Mouse (Mus musculus) limb, embryonic 14.5 days (tissue): ENCODE data around the gene Bglap2. TPM values are rescaled to one million over a fixed set of nuclear protein-coding genes. Genes with fewer than 3 reads are reported as not detected.
"Not testable (repeated sequence)": the region's sequence is repeated elsewhere in the genome, so short reads cannot be mapped to it uniquely, and the experiment has no call there.

Experiments
- ATAC-seq: fragments of 200-750 bp; cut with Nextera tagmentation; 2 replicates; pipeline ENCODE4 v1.8.0; 2017; ENCODE audit warnings: low read depth, moderate number of reproducible peaks, moderate TSS enrichment; ENCODE audit not compliant: low FRiP score
- DNase-seq: peaks from one replicate; pipeline ENCODE4 v3.0.0-alpha.2; 2015; ENCODE audit warnings: low spot score
- H3K27ac ChIP-seq: fragments of 300-500 bp; sonication (generic); replicated peaks from 2 replicates; pipeline ENCODE4 v1.5.1; 2014; ENCODE audit warnings: low read depth, mild to moderate bottlenecking, low read length, moderate library complexity, mixed read lengths
- H3K27me3 ChIP-seq: fragments of 300-500 bp; sonication (generic); 2 replicates; pipeline ENCODE4 v1.6.1; 2014; ENCODE audit warnings: low read length, mixed read lengths; ENCODE audit not compliant: control insufficient read depth, insufficient read depth
- H3K36me3 ChIP-seq: fragments of 300-500 bp; sonication (generic); 2 replicates; pipeline ENCODE4 v1.6.1; 2014; ENCODE audit warnings: mild to moderate bottlenecking, low read length, moderate library complexity, mixed read lengths; ENCODE audit not compliant: control insufficient read depth, insufficient read depth
- H3K4me1 ChIP-seq: fragments of 300-500 bp; sonication (generic); 2 replicates; pipeline ENCODE4 v1.6.1; 2014; ENCODE audit warnings: antibody characterized with exemption, low read length, mixed read lengths; ENCODE audit not compliant: control insufficient read depth, insufficient read depth
- H3K4me2 ChIP-seq: fragments of 300-500 bp; sonication (generic); replicated peaks from 2 replicates; pipeline ENCODE4 v1.6.1; 2014; ENCODE audit warnings: low read depth, mild to moderate bottlenecking, low read length, moderate library complexity; ENCODE audit not compliant: severe bottlenecking
- H3K4me3 ChIP-seq: fragments of 300-500 bp; sonication (generic); replicated peaks from 2 replicates; pipeline ENCODE4 v1.5.1; 2014; ENCODE audit warnings: low read length
- H3K9ac ChIP-seq: fragments of 300-500 bp; sonication (generic); 2 replicates; pipeline ENCODE4 v1.6.1; 2014; ENCODE audit warnings: mild to moderate bottlenecking, low read depth, low read length, moderate library complexity; ENCODE audit not compliant: severe bottlenecking
- H3K9me3 ChIP-seq: fragments of 300-500 bp; sonication (generic); 2 replicates; pipeline ENCODE4 v1.6.1; 2016; ENCODE audit warnings: low read length; ENCODE audit not compliant: control insufficient read depth
- POLR2A ChIP-seq: fragments of 200-500 bp; IDR thresholded peaks from 2 replicates; pipeline ENCODE4 v1.8.0; 2012; ENCODE audit warnings: inconsistent platforms, mild to moderate bottlenecking, moderate library complexity, borderline replicate concordance; ENCODE audit not compliant: insufficient read depth, insufficient read length; ENCODE audit errors: extremely low read depth
- WGBS: fragments of 180-500 bp; shearing (Covaris S2); extraction: QIAGEN DNeasy Blood & Tissue Kit; methylation state at CpG from one replicate; pipeline ENCODE4 v1.1.7; 2014; 5-methylcytosine and 5-hydroxymethylcytosine counted together
- polyA plus RNA-seq, 2 experiments: library from polyadenylated mRNA; depleted of rRNA in 1 of 2; stranded (reverse) in 1 of 2; unstranded in 1 of 2; fragments of >200 nt; fragmentation: Nextera tagmentation in 1 of 2; extraction: Ambion mirVana in 1 of 2; gene quantifications; 2 replicates each; pipeline versions ENCODE4 v1.2.1 to v1.2.3; 2012 to 2014

Bglap2 gene
- polyA plus RNA-seq, 2 experiments: 0.52 to 1.9 TPM

DNA sequence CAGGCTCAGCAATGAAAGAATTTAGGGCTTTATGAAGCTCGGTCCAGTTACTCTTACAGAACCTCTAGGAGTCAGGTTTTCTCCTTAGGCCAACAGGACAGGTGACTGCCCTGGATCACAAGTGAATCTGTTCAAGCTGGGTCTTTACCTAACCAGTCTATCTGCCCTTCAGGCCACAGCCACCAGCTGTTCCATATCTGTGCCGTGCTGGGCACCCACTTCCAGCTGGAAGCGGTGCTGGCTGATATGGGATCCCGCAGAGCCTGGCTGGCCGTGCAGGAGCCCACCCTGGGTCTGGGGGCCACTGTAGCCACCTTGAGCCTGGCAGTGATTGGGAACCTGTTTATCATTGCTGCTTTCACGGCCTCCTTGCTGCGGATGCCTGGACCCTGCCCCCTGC, 11.0 kb downstream of the Bglap2 start:
- not testable (repeated sequence) for H3K9me3 ChIP-seq, H3K36me3 ChIP-seq, H3K9ac ChIP-seq, H3K4me1 ChIP-seq, H3K4me2 ChIP-seq, H3K4me3 ChIP-seq, DNase-seq, H3K27ac ChIP-seq
- WGBS: 43% methylated on average over 3 of the region's 7 CpGs
- peaks cover 16% of the 10 kb centered on the region for H3K27me3 ChIP-seq
- ATAC-seq: 0 out of 2 replicates have a peak, but pooled peaks have one; percentile 2

DNA sequence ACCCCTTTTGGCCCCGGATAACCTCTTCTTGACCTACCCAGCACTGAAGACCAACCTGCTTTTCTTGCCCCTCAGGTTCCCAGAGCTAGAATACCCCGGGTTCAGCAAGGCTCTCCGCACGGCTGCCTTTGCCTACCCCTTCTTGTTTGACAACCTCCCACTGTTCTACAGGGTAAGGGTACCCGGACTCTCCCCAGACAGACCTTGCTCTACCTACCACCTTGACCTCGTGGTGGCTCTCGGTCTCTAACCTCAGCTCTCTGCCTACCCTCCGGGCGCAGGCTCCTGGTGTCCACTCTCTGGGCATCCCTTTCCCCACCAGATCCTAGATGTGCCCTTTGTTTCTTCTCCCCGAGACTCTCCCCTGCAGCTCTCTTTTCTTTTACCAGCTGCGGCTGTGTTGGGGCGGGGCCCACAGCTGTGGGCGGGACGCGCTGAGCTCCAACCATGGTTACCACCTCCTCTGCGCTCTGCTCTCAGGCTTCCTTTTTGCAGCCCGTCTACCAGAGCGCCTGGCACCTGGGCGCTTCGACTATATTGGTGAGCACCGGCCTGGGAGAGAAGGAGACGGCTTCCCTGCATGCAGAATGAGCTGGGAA, 11.6 kb downstream of the Bglap2 start:
- not testable (repeated sequence) for H3K27ac ChIP-seq, H3K9me3 ChIP-seq, H3K36me3 ChIP-seq, DNase-seq, H3K9ac ChIP-seq, H3K4me1 ChIP-seq
- peak overlapping the region; percentile 37 for H3K4me2 ChIP-seq
- 3% methylated on average over 15 of the region's 22 CpGs for WGBS
- peaks cover 16% of the 10 kb centered on the region for H3K27me3 ChIP-seq
- peak; percentile 81 for ATAC-seq
- H3K4me3 ChIP-seq: 0 out of 2 replicates have a peak overlapping the region, but pooled peaks have one; percentile 11

DNA sequence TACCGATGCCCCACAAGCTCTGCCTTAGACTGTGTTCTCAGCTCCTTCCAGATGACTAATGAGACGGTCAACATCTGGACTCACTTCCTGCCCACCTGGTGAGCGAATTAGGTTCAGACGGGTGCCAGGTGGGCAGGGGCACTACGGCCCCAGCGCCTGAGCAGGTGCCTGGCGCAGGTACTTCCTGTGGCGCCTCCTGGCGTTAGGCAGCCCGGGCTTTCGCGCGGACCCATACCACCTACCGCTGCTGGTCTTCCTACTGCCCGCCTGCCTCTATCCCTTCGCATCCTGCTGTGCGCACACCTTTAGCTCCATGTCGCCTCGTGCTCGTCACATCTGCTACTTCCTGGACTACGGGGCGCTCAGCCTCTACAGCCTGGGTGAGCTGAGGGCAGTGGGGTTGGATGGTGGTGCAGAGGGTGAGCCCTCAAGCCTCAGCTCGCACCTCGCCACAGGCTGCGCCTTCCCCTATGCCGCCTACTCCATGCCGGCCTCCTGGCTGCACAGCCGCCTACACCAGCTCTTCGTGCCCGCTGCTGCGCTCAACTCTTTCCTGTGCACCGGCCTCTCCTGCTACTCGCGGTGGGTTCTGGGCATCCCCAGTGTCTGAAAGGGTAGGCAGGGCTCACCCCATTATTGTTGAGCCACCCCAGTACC, 12.7 kb downstream of the Bglap2 start:
- no peak for ATAC-seq
- no peak overlapping the region for H3K4me2 ChIP-seq
- DNase-seq: no peak
- 0 out of 2 replicates have a peak, but pooled peaks cover 5% of the 10 kb centered on the region for H3K4me1 ChIP-seq
- no peak overlapping the region for H3K4me3 ChIP-seq
- H3K27ac ChIP-seq: no peak overlapping the region
- H3K9me3 ChIP-seq: peaks cover 8% of the 10 kb centered on the region; the same call in 1 of the 2 replicates
- TF ChIP-seq POLR2A: no peak
- no peak overlapping the region for H3K9ac ChIP-seq
- peaks cover 16% of the 10 kb centered on the region for H3K27me3 ChIP-seq
- H3K36me3 ChIP-seq: peaks cover 15% of the 10 kb centered on the region
- WGBS: 37% methylated on average over 33 of the region's 34 CpGs

DNA sequence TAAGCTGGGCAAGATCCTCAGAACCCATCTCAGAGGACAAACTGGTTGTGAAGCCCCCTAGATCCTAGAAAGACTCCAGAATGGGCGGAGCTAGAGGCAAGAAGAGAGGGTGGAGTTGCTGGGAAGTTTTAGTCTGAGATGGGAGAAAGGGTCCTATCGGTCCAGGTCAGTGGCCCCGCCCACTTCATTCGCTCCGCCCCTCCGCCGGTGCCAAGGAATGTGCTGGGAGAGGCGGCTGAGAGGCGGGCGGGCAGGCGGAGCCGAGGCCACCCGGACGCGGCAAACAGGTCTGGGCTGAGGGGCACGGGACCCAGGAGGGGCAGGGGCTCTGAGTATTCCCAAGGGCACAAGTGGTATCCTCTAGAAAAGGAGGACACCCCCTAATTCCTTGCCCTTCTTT, 14.2 kb downstream of the Bglap2 start, which contains the start of gene Paqr6:
Paqr6 (plus strand) TSS at position 248 of the 400 bp plus-strand sequence.
- peaks cover 16% of the 10 kb centered on the region for H3K27me3 ChIP-seq
- ATAC-seq: 0 out of 2 replicates have a peak, but pooled peaks have one; percentile 31
- H3K9me3 ChIP-seq: no peaks in the 10 kb centered on the region
- H3K4me2 ChIP-seq: peak within 1 kb of the TSS; percentile 40
- peak; percentile 52 for DNase-seq
- H3K4me1 ChIP-seq: 0 out of 2 replicates have a peak, but pooled peaks cover 5% of the 10 kb centered on the region
- peak within 1 kb of the TSS; percentile 24 for H3K4me3 ChIP-seq
- no peak for TF ChIP-seq POLR2A
- peaks cover 30% of the 10 kb centered on the region for H3K36me3 ChIP-seq
- H3K9ac ChIP-seq: peak within 1 kb of the TSS; percentile 22; the same call in 1 of the 2 replicates
- WGBS: 2% methylated on average over 15 of the region's 16 CpGs
- H3K27ac ChIP-seq: 0 out of 2 replicates have a peak within 1 kb of the TSS, but pooled peaks have one; percentile 7

- Histone ChIP-seq H3K4me1 (0 out of 2 replicates have a peak, but pooled peaks cover 5% of the 10 kb centered on the region), H3K4me2 (no peak overlapping the region), H3K9me3 (no peaks in the 10 kb centered on the region), H3K36me3 (peaks cover 37% of the 10 kb centered on the region), H3K27me3 (peaks cover 16% of the 10 kb centered on the region), H3K4me3 (no peak overlapping the region), H3K27ac (0 out of 2 replicates have a peak overlapping the region, but pooled peaks have one; percentile 7), H3K9ac (0 out of 2 replicates have a peak overlapping the region, but pooled peaks have one; percentile 16)
- ATAC-seq (no peak), DNase-seq (no peak)
- no peak for TF ChIP-seq POLR2A
- WGBS: 62% methylated on average over 4 of the region's 4 CpGs
Observed at GRCm38 (mm10) chr3:88363700-88364099, 14.8 kb downstream of the Bglap2 start.
